Mouse (Mus musculus): ENCODE measurements around the gene Gm20867.
"Not testable (repeated sequence)": the region's sequence is repeated elsewhere in the genome, so short reads cannot be mapped to it uniquely, and the experiment has no call there.

The Gm20867 gene

DNA sequence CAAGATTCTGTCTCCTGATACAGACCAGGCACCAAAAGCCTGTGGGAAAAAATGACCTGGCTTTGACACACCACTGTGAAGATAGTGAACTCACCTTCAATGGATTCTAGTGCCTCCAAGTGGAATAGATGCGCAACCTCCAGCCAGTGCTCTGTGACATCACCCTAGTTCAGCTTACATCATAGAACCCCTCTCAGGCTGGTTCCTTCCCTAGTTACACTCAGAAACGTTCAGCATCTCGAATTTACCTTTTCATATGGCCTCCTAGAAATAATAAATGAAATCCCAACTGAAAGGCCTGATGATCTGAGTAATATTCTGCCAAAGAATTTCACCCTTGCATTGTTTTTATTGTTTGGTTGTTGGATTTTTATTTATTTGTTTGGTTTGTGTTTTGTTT is at the start of gene Gm20867:
TSS of gene Gm20867 (minus strand) at position 101 of the 400 bp plus-strand sequence.
- not testable (repeated sequence) for DNase-seq
